Mouse (Mus musculus): ENCODE results near the gene Kcnj15. TPM values are rescaled to one million over a fixed set of nuclear protein-coding genes. Genes with fewer than 3 reads are reported as not detected.

Gene Kcnj15
- polyA plus RNA-seq, 1 experiment: 0.01 TPM

GRCm38 (mm10) chr16:95215782-95216181 lies 41.6 kb upstream of the Kcnj15 start:
- no peak overlapping the region for H3ac ChIP-seq (ENCODE audit: control insufficient read depth, insufficient read length)
- no peaks in the 10 kb centered on the region for H3K27me3 ChIP-seq (ENCODE audit: control insufficient read depth, insufficient read depth, insufficient read length)
- TF ChIP-seq POLR2AphosphoS2 (IDR thresholded peaks at IDR 0.05; ENCODE audit: insufficient read length, low read depth) (no peak), USF1 (IDR thresholded peaks at IDR 0.05; ENCODE audit: low read depth) (no peak), REST (IDR thresholded peaks at IDR 0.05; ENCODE audit: insufficient read depth, insufficient read length) (no peak), TCF3 (IDR thresholded peaks at IDR 0.05; ENCODE audit: insufficient read length, low read depth) (no peak), TCF12 (IDR thresholded peaks at IDR 0.05; ENCODE audit: insufficient read depth, poor library complexity, severe bottlenecking) (no peak), MYOG (IDR thresholded peaks at IDR 0.05; ENCODE audit: control insufficient read depth in 1 of 3, insufficient read depth in 1 of 3, insufficient read length in 2 of 3, low read depth in 2 of 3) (no peak)
- H3K79me2 ChIP-seq (ENCODE audit: control insufficient read depth, insufficient read depth): no peaks in the 10 kb centered on the region
- H3K36me3 ChIP-seq (ENCODE audit: control insufficient read depth, insufficient read depth): no peaks in the 10 kb centered on the region
- H3K4me2 ChIP-seq (ENCODE audit: low read depth): no peak overlapping the region
- no peak overlapping the region for H3K4me3 ChIP-seq

DNA sequence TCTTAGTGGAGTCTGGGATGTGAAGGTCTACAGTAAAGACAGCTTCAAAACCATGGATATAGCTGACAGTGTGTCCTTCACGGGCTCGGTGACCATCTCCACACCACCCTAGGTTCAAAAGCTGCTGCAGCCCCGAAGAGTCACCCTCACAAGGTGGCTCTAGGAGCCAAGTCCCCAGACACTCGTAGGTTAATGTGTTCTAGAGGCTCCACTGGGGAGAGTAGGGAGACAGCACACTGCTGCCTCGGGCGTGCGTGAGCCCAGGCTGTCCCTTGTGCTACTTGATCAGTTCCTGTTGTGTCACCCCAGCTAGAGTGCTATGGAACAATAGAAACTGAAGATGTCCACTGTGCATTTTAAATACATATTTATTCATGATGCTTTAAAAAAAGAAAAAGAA lies 41.0 kb upstream of the Kcnj15 start:
- no peaks in the 10 kb centered on the region for H3K79me2 ChIP-seq (ENCODE audit: control insufficient read depth, insufficient read depth)
- no peak overlapping the region for H3K4me2 ChIP-seq (ENCODE audit: low read depth)
- TF ChIP-seq SRF (IDR thresholded peaks at IDR 0.05; ENCODE audit: control insufficient read depth, insufficient read length, low read depth) (no peak), POLR2AphosphoS2 (IDR thresholded peaks at IDR 0.05; ENCODE audit: insufficient read length, low read depth) (no peak), POLR2A (IDR thresholded peaks at IDR 0.05; ENCODE audit: insufficient read length, low read depth) (no peak), TCF3 (IDR thresholded peaks at IDR 0.05; ENCODE audit: insufficient read length, low read depth) (no peak), E2F4 (IDR thresholded peaks at IDR 0.05; ENCODE audit: insufficient read depth) (no peak), MYOD1 (IDR thresholded peaks at IDR 0.05; ENCODE audit: control insufficient read depth in 1 of 3, insufficient read length in 2 of 3, low read depth in 2 of 3) (no peak), MAX (IDR thresholded peaks at IDR 0.05; ENCODE audit: low read depth) (no peak), MYOG (IDR thresholded peaks at IDR 0.05; ENCODE audit: control insufficient read depth in 1 of 3, insufficient read depth in 1 of 3, insufficient read length in 2 of 3, low read depth in 2 of 3) (no peak), USF1 (IDR thresholded peaks at IDR 0.05; ENCODE audit: low read depth) (no peak), TCF12 (IDR thresholded peaks at IDR 0.05; ENCODE audit: insufficient read depth, poor library complexity, severe bottlenecking) (no peak), REST (IDR thresholded peaks at IDR 0.05; ENCODE audit: insufficient read depth, insufficient read length) (no peak), CEBPB (IDR thresholded peaks at IDR 0.05; ENCODE audit: insufficient read depth, poor library complexity, severe bottlenecking) (no peak)
- no peaks in the 10 kb centered on the region for H3K36me3 ChIP-seq (ENCODE audit: control insufficient read depth, insufficient read depth)
- H3ac ChIP-seq (ENCODE audit: control insufficient read depth, insufficient read length): no peak overlapping the region
- H3K4me3 ChIP-seq: no peak overlapping the region
- H3K27me3 ChIP-seq (ENCODE audit: control insufficient read depth, insufficient read depth, insufficient read length): no peaks in the 10 kb centered on the region

GRCm38 (mm10) chr16:95216824-95217223 lies 40.5 kb upstream of the Kcnj15 start:
- Histone ChIP-seq H3K36me3 (ENCODE audit: control insufficient read depth, insufficient read depth) (no peaks in the 10 kb centered on the region), H3K27me3 (ENCODE audit: control insufficient read depth, insufficient read depth, insufficient read length) (no peaks in the 10 kb centered on the region), H3K79me2 (ENCODE audit: control insufficient read depth, insufficient read depth) (no peaks in the 10 kb centered on the region), H3ac (ENCODE audit: control insufficient read depth, insufficient read length) (no peak overlapping the region), H3K4me2 (ENCODE audit: low read depth) (no peak overlapping the region), H3K4me3 (no peak overlapping the region)
- TF ChIP-seq REST (IDR thresholded peaks at IDR 0.05; ENCODE audit: insufficient read depth, insufficient read length) (no peak), TCF3 (IDR thresholded peaks at IDR 0.05; ENCODE audit: insufficient read length, low read depth) (no peak), POLR2AphosphoS2 (IDR thresholded peaks at IDR 0.05; ENCODE audit: insufficient read length, low read depth) (no peak), SRF (IDR thresholded peaks at IDR 0.05; ENCODE audit: control insufficient read depth, insufficient read length, low read depth) (no peak), CEBPB (IDR thresholded peaks at IDR 0.05; ENCODE audit: insufficient read depth, poor library complexity, severe bottlenecking) (no peak), POLR2A (IDR thresholded peaks at IDR 0.05; ENCODE audit: insufficient read length, low read depth) (no peak), USF1 (IDR thresholded peaks at IDR 0.05; ENCODE audit: low read depth) (no peak), MYOG (IDR thresholded peaks at IDR 0.05; ENCODE audit: control insufficient read depth in 1 of 3, insufficient read depth in 1 of 3, insufficient read length in 2 of 3, low read depth in 2 of 3) (no peak), E2F4 (IDR thresholded peaks at IDR 0.05; ENCODE audit: insufficient read depth) (no peak), TCF12 (IDR thresholded peaks at IDR 0.05; ENCODE audit: insufficient read depth, poor library complexity, severe bottlenecking) (no peak), MAX (IDR thresholded peaks at IDR 0.05; ENCODE audit: low read depth) (no peak), MYOD1 (IDR thresholded peaks at IDR 0.05; ENCODE audit: control insufficient read depth in 1 of 3, insufficient read length in 2 of 3, low read depth in 2 of 3) (no peak)

GRCm38 (mm10) chr16:95218783-95219182 lies 38.6 kb upstream of the Kcnj15 start:
- Histone ChIP-seq H3ac (ENCODE audit: control insufficient read depth, insufficient read length) (no peak overlapping the region), H3K79me2 (ENCODE audit: control insufficient read depth, insufficient read depth) (no peaks in the 10 kb centered on the region), H3K36me3 (ENCODE audit: control insufficient read depth, insufficient read depth) (no peaks in the 10 kb centered on the region), H3K27me3 (ENCODE audit: control insufficient read depth, insufficient read depth, insufficient read length) (no peaks in the 10 kb centered on the region), H3K4me3 (no peak overlapping the region), H3K4me2 (ENCODE audit: low read depth) (no peak overlapping the region)
- TF ChIP-seq MYOG (IDR thresholded peaks at IDR 0.05; ENCODE audit: control insufficient read depth in 1 of 3, insufficient read depth in 1 of 3, insufficient read length in 2 of 3, low read depth in 2 of 3) (no peak), TCF12 (IDR thresholded peaks at IDR 0.05; ENCODE audit: insufficient read depth, poor library complexity, severe bottlenecking) (no peak), MYOD1 (IDR thresholded peaks at IDR 0.05; ENCODE audit: control insufficient read depth in 1 of 3, insufficient read length in 2 of 3, low read depth in 2 of 3) (no peak), USF1 (IDR thresholded peaks at IDR 0.05; ENCODE audit: low read depth) (no peak), POLR2A (IDR thresholded peaks at IDR 0.05; ENCODE audit: insufficient read length, low read depth) (no peak)

DNA sequence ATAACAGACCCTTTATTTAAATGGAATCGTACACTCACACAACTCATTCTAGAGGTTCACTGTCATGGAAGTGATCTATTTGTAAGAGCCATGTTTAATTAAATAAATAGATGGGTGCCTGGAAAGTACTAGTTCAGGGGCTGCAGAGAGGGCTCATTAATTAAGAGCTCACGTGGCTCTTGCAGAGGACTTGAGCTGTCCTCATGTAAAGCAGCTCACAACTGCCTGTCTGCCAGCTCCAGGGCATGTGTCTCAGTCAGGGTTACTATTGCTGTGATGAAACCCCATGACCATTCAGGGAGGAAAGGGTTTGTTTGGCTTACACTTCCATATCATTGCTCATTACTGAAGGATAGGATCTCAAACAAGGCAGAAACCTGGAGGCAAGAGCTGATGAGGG lies 37.9 kb upstream of the Kcnj15 start:
- Histone ChIP-seq H3K36me3 (ENCODE audit: control insufficient read depth, insufficient read depth) (no peaks in the 10 kb centered on the region), H3K27me3 (ENCODE audit: control insufficient read depth, insufficient read depth, insufficient read length) (no peaks in the 10 kb centered on the region), H3ac (ENCODE audit: control insufficient read depth, insufficient read length) (no peak overlapping the region), H3K4me3 (no peak overlapping the region), H3K79me2 (ENCODE audit: control insufficient read depth, insufficient read depth) (no peaks in the 10 kb centered on the region), H3K4me2 (ENCODE audit: low read depth) (no peak overlapping the region)
- TF ChIP-seq E2F4 (IDR thresholded peaks at IDR 0.05; ENCODE audit: insufficient read depth) (no peak), USF1 (IDR thresholded peaks at IDR 0.05; ENCODE audit: low read depth) (no peak), MAX (IDR thresholded peaks at IDR 0.05; ENCODE audit: low read depth) (no peak), TCF12 (IDR thresholded peaks at IDR 0.05; ENCODE audit: insufficient read depth, poor library complexity, severe bottlenecking) (no peak), POLR2A (IDR thresholded peaks at IDR 0.05; ENCODE audit: insufficient read length, low read depth) (no peak), SRF (IDR thresholded peaks at IDR 0.05; ENCODE audit: control insufficient read depth, insufficient read length, low read depth) (no peak), TCF3 (IDR thresholded peaks at IDR 0.05; ENCODE audit: insufficient read length, low read depth) (no peak), CEBPB (IDR thresholded peaks at IDR 0.05; ENCODE audit: insufficient read depth, poor library complexity, severe bottlenecking) (no peak), REST (IDR thresholded peaks at IDR 0.05; ENCODE audit: insufficient read depth, insufficient read length) (no peak), MYOG (IDR thresholded peaks at IDR 0.05; ENCODE audit: control insufficient read depth in 1 of 3, insufficient read depth in 1 of 3, insufficient read length in 2 of 3, low read depth in 2 of 3) (no peak), MYOD1 (IDR thresholded peaks at IDR 0.05; ENCODE audit: control insufficient read depth in 1 of 3, insufficient read length in 2 of 3, low read depth in 2 of 3) (no peak), POLR2AphosphoS2 (IDR thresholded peaks at IDR 0.05; ENCODE audit: insufficient read length, low read depth) (no peak)

Data from myocyte (in vitro differentiated cells).